Mouse (Mus musculus) frontal cortex, postnatal 25 days (tissue): ENCODE measurements at regions not wholly inside any gene's neighbourhood (a gene's known extent, or its start where the extent isn't known, plus 50 kb on each side); places are given as distances from the start of the nearest gene placed in this dataset.
"Not testable (repeated sequence)": the region's sequence is repeated elsewhere in the genome, so short reads cannot be mapped to it uniquely, and the experiment has no call there.

Experiments used
- DNase-seq, 2 experiments: peaks; one replicate each; pipeline ENCODE4 v3.0.0; 2022; ENCODE audit warnings: low spot score in 2 of 2

DNA sequence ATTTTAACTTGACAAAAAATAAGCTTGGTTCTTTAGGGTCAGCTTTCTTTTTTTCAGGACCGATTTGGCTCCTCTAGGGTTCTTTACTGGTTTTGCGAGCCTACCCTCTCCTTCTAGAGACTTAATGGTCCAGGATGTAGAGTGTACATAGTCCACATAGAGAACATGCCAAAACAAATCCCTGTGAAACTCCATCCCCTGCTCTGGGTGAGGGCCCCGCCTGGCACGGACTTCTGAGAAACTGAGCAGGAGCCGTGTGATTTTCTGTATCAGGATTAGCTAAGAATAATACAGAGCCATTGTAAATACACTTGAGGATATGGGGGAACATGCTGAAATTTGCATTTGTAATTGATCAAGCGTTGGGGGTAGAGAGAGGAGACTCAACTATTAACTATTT is 118.2 kb upstream of the Teddm2 start:
- no peak for DNase-seq

DNA sequence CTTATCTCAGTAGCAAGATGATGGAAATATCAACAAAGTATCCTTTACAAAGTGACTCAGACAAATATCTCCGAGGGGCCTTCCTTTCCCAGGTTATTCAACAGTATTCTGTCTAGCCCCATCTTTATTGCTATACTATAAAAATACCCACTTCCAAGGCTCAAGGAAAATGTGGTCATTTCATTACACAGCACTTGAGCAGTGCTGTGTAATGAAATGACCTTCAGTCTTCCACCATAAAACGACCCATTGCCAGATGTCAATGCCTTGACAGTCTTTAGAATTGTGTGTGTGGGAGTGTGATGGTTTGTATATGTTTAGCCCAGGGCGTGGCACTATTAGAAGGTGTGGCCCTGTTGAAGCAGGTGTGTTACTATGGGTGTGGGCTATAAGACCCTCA is 124.3 kb upstream of the Teddm2 start:
- DNase-seq, result no peak

- DNase-seq, result no peak
These were observed 127.3 kb upstream of the Teddm2 start for GRCm38 (mm10) chr1:154027303-154027702.

DNA sequence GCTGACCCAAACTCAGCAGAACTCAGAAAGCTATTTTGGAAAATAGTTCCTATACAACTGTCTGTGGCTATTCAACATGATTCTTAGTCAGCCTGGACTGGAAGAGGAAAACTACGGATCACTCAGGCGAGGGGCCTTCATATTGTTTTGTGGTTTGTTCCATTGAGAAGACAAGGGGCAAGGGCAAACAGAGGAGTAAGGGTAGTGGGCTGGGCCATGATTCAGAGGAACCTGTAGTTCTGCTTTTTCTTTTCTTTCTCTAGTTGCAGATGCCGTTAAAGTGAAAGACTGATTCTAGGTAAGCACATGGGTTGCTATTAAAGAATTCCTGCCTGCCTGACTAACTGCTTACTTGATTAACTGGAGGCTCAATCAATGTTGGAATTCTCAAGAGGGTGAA is 129.8 kb upstream of the Teddm2 start:
- DNase-seq, result no peak

GRCm38 (mm10) chr1:154032669-154033099 is 132.7 kb upstream of the Teddm2 start:
- DNase-seq, result peak; percentile 76 to 77

DNA sequence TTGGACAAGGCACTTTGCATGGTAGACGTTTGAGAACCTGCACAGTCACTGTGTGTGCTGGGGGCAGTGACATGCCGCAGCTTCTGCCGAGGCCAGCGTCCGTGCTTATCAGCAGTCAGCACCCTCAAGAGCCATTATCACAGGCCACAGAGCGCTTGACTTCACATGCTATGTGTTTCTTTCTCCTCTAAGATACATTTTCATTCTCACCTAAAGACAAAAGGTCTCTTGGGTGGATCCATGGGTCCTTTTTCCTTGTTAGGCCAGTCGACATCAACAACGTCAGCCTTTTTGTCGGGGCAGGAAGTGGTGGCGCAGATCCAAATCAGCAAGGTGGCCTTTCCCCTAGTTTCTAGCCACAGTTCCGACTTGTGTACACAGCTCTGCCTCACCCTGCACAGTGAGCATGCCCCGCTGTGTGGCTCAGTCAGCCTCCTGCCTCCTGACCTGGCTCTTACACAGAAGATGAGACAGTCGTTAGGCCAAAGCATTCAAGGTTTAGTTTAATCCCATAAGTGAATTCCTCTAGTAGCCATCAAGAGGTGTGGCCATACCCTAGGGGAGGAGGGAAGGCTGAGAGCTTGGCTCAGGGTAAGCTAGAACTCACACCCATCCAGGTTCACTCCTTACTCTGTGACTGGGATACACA is 134.1 kb upstream of the Teddm2 start:
- peak; percentile 6 to 15 for DNase-seq

GRCm38 (mm10) chr1:154036729-154037270 is 136.8 kb upstream of the Teddm2 start:
- DNase-seq, result no peak

DNA sequence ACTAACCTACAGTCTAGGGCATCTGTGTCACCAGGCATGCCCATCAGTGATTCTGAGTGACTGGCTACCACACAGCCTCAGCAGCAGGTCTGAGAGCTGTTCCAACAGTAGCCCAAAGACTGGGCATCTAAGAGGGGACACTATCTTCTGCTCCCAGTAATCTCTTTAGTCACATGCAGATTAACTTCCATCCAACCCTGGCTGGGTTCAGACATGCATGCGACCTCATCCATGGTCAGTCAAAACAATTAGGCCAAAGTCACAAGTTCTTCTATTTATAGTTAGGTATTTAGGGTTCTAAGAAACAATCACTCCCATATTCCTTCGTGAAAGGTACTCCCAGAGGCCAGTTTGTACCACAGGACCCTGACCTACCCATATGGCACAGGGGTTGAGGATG is 138.2 kb upstream of the Teddm2 start:
- no peak for DNase-seq

GRCm38 (mm10) chr1:154040907-154041306 is 140.9 kb upstream of the Teddm2 start:
- DNase-seq, result no peak

DNA sequence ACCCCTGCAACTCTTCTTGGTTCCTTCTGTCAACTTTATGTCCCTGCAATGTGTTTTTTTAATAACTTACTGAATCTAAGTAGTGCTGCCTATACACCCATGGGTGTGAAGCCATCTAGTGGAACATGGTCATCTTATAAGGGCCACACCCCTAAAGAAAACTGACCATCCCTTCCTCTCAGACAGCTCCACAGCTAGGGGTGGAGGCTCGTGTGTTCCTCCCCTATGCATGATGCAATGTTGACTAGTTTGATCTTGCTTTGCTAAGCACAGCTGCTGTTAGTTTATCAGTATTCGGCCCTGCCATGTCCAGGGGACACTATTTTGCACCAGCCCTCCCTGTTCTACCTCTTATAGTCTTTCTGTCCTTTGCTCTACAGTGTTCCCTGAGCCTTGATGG is 142.9 kb upstream of the Teddm2 start:
- DNase-seq, result no peak

DNA sequence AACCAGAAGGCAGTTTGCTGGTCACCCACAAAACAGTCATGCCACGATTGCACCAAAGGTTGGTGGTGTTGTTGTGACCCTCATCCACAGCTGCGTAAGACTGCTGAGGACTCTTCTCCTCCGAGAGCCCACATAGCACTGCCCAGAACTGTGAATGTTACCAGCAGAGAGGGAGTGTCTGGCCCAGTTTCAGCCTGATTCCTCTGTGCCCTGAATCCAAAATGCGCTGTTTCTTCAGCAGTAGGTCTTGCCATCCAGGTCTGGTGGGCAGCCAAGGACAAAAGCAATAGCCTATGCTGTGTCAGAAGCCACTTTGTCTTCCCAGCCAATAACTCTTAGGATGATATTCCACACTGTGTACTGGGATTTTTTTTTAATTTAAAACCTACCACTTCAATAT is 144.7 kb upstream of the Teddm2 start:
- DNase-seq, result no peak

DNA sequence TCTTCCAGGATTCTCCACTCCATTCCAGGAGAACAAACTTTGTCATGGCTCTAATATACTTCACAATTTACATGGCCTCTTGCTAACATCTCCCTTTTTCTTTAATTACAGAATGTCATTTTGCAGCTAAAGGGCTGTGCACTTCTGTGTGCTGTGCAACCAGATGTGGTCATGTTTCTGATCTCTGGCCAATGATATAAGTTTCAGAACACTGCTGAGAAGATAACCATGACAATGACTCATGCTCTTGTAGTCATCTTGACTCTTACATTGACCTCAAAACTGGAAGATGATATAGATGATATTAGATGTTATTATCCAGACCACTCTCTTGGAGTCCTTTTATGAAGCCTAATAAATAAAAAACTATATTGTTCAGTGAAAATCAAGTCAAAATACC is 145.9 kb upstream of the Teddm2 start:
- no peak for DNase-seq

- DNase-seq, result no peak
These were observed 147.3 kb upstream of the Zfp648 start for GRCm38 (mm10) chr1:154053641-154054040.

DNA sequence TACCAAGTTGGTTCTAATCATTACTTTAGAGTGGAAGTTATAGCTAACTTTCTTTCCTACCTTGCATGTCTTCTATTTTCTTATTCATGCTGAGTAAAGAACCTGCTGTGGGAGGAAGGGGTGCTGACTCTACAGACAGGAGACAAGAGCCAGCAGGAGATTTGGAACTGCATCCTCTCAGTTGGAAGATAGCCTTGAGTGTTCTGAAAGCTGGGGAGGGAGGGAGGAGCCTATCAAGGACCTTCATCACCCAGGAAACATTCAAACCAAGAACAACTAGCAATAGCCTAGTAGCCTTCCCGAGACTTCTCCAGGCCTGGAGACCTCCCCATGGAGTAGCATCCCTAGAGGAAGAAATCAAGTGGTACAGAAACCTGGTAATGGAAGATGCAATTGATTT is 146.1 kb upstream of the Zfp648 start:
- no peak for DNase-seq

DNA sequence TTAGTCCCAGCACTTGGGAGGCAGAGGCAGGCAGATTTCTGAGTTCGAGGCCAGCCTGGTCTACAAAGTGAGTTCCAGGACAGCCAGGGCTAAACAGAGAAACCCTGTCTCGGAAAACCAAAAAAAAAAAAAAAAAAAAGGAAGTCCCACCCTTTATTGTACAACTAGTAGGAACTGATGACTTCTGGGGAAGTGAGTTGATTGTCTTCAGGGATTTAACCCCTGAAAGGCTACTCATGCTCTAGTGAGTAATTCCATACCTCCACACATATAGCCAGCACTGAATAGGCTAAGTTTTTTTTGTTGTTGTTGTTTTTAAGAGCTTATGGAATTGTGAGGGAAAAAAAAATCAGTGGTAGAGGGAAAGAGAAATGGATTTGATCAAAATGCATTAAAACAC is 139.6 kb upstream of the Zfp648 start:
- not testable (repeated sequence) for DNase-seq

DNA sequence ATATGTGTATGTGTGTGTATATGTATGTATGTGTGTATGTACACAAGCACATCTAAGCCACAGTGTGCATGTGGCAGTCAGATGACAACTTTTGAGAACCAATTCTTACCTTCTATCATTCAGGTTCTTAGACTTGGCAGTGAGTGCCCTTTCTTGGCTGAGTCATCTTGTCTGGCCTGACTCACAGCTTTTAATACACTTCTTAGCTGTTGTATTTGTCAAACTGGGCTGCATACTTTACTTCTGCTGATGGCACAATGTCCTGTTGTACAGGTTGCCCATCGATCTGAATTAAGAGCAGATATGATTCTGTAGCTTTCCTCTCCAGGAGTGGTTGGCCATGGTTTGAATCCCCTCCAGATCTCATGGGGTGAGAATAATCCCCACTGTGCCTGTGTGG is 139.1 kb upstream of the Zfp648 start:
- no peak for DNase-seq

DNA sequence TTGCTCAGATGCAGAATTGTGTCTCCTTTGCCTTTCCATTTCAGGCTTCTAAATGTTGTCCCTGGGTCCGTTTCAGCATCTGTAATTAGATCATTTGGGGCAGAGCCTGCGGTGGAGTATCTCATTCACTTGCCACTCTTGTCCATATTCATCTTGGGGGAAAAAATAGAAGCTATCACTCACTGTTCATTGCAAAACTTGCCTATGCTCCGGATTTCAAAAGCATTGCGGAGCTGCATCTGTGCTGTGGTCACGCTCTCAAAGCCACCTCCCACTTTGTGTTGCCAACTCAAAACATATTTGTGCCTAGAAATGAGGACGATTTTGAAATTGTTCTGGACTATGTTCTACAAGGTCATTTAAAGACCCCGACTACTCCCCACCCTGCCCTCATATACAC is 138.3 kb upstream of the Zfp648 start:
- DNase-seq, result no peak

DNA sequence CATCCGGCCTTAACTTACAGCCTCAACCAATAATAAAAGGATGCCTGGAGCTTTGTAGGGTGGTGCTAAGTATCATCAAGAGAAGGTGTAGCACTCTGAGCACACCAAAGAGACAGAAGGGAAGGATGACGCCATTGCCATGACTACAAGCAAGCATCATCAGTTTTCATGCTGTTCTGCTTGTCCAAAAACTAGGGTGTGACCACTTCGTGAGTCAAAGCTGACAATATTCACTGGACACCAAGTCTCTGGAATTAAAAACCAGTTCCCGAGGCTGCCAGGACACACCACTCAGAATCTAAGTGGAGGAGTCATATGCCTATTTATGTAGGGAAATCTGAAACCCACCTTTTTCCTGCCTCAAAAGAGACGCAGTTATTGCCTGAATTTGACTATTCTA is 136.4 kb upstream of the Zfp648 start:
- no peak for DNase-seq

- DNase-seq, result no peak
These were observed 135.4 kb upstream of the Zfp648 start for GRCm38 (mm10) chr1:154065336-154066329.

GRCm38 (mm10) chr1:154067856-154068255 is 133.1 kb upstream of the Zfp648 start:
- DNase-seq, result no peak

GRCm38 (mm10) chr1:154074270-154074669 is 126.7 kb upstream of the Zfp648 start:
- no peak for DNase-seq

GRCm38 (mm10) chr1:154076684-154077475 is 124.1 kb upstream of the Zfp648 start:
- no peak for DNase-seq
